Mouse (Mus musculus) thymus, postnatal 25 days (tissue): ENCODE measurements around the gene Pdgfra.
A peak's percentile ranks its signal among the peaks of the same experiment; 100 is the strongest.

ENCODE experiments used
- DNase-seq: peaks from one replicate; pipeline ENCODE4 v3.0.0; 2022

Gene Pdgfra

GRCm38 (mm10) chr5:75155741-75156553, 3.9 kb downstream of the Pdgfra start:
- peak; percentile 81 for DNase-seq

- no peak for DNase-seq
Measured at GRCm38 (mm10) chr5:75156554-75157036, 4.5 kb downstream of the Pdgfra start.

GRCm38 (mm10) chr5:75157038-75157437, 4.9 kb downstream of the Pdgfra start:
- DNase-seq: peak; percentile 45

- no peak for DNase-seq
Measured at GRCm38 (mm10) chr5:75160530-75161170, 8.6 kb downstream of the Pdgfra start.

- no peak for DNase-seq
Measured at GRCm38 (mm10) chr5:75161586-75161985, 9.5 kb downstream of the Pdgfra start.

- no peak for DNase-seq
Measured at GRCm38 (mm10) chr5:75163289-75163951, 11.3 kb downstream of the Pdgfra start.

GRCm38 (mm10) chr5:75164688-75165087, 12.6 kb downstream of the Pdgfra start:
- no peak for DNase-seq

DNA sequence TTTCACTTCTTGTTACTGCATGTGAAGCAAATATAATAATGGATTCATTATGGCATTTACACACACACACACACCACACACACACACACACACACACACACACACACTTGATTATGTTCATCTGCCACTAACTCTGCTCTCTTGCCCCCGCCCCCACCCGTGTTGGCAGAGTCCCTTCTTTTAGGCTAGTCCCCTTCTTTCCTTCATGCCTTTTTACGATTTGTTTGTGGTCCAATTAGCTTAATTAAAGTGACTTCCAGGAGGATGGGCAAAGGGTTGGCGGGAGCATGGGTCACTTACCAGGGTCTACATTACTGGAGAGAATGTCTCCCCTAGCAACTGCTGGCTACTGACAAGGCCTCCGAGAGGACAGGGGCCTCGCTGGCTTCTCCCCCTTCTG, 17.7 kb downstream of the Pdgfra start:
- no peak for DNase-seq

GRCm38 (mm10) chr5:75171859-75172258, 19.8 kb downstream of the Pdgfra start:
- DNase-seq: no peak

DNA sequence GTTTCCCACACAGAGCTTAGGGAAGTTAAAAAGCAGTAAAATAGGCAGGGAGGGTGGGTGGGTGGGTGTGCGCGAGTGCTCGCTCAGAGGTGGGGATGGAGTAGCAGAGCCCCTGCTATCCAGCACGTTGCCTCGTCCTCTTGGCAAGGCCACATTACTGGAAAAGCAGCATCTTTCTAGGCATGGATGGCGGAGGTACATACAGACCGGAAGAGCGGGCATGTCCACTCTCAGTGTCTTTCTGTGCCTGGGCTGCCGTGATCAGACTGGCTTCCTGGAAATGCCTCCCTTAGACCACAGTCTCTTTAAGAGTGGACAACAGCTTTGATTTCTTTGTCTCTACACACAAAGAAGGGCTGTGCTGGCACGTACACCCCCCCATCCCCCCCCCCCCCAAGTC, 27.2 kb downstream of the Pdgfra start:
- no peak for DNase-seq

- no peak for DNase-seq
Measured at GRCm38 (mm10) chr5:75179726-75180290, 27.7 kb downstream of the Pdgfra start.

- no peak for DNase-seq
Measured at GRCm38 (mm10) chr5:75183653-75184052, 31.6 kb downstream of the Pdgfra start.

DNA sequence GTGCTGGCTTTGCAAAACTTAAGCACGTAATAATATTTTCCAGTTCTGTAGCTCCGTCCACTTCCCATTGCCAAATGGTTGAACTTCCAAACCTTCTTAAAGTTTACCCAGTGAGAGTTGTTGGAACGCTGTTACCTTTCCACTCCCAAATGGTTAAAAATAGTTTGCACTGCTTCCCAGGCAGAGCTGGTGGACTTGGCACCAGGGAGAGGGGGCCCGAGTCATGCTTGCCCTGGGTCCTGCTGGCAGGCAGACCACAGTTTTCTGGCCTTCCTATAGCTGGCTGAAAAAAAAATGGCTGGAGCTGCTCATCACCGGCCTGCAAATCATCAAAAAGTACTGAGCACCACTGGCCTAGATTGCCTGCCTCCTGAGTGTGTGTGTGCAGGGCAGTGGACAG, 32.0 kb downstream of the Pdgfra start:
- no peak for DNase-seq

GRCm38 (mm10) chr5:75184693-75185235, 32.7 kb downstream of the Pdgfra start:
- DNase-seq: no peak

DNA sequence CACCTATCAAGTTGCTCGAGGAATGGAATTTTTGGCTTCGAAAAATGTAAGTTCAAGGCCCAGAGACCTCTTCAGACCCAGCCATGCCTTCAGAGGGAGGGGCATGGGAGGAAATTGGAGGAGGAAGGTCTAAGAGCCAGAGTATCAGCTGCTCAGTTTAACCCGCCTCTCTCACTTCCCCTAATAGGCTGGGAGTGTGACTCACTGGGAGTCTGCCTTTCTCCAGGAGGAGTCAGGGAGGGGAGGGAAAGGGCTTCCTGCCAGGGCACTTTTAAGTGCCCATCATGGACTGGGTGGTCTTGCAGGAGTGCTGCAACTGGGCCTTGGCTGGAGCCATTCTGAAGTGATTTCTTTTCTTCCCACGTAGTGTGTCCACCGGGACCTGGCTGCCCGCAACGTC, 33.5 kb downstream of the Pdgfra start:
- DNase-seq: no peak

DNA sequence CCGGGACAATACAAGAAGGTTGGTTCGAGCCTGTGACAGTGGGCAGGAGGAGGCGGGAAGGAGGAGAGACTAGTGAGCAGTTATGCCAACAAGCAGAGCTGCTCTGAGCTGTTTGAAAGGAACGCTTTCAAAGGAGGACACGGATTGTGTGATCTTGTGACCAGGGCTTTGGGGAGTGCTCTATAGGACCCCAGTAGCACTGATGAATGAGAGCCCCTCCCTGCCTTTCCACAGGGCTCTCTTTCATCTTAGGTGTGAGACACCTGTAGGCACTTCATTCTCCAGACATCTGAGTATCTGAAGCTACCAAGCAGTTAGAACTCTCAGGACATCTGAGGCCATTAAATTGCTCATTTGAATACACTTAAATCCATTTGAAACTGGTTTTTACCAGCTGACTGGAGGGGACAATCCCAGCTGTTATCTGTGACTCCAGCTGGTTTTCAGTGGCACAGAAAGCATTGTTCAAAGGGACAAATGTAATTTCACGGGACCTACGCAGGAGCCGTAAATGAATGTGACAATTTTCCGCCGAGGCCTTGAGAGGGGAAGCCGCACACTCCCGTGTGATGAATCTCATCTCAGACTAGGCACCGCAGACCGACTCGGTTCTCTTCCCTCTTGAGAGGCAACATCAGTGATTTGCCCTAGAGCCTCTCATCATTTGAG, 37.4 kb downstream of the Pdgfra start:
- no peak for DNase-seq

- no peak for DNase-seq
Measured at GRCm38 (mm10) chr5:75193107-75193506, 41.0 kb downstream of the Pdgfra start.

DNA sequence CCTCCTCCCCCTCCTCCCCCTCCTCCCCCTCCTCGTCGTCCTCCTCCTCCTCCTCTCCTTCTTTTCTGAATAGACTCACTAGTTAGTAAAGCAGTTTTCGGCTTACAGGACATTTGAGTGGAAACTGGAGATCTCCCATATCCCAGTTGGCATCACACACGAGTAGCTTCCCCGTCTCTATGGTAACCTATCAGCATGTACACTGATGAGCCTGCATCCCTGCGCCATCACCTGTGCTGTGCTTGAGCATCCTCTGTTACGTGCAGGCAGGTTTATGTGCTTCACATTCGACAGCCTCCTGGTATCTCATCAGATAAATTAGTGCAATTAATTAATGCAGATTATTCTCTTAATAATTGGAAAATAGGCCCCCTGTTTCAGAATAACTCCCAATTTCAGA, 46.3 kb downstream of the Pdgfra start:
- no peak for DNase-seq

GRCm38 (mm10) chr5:75199698-75200365, 47.7 kb downstream of the Pdgfra start:
- DNase-seq: no peak

GRCm38 (mm10) chr5:75200366-75200724, 48.3 kb downstream of the Pdgfra start:
- DNase-seq: no peak

GRCm38 (mm10) chr5:75207905-75208304, 55.8 kb downstream of the Pdgfra start:
- no peak for DNase-seq

- DNase-seq: no peak
Measured at GRCm38 (mm10) chr5:75209966-75210365, 57.9 kb downstream of the Pdgfra start.
